Mouse (Mus musculus) testis, adult 2 months (tissue): Measurements from ENCODE around the gene Rnf44. TPM values are rescaled to one million over a fixed set of nuclear protein-coding genes. Genes with fewer than 3 reads are reported as not detected.
A peak's percentile ranks its signal among the peaks of the same experiment; 100 is the strongest.

Source experiments
- H3K27ac ChIP-seq: fragments of 200-500 bp; 2 replicates; pipeline ENCODE4 v1.5.1; 2012; ENCODE audit warnings: low read depth, low read length; ENCODE audit not compliant: control insufficient read depth, insufficient read depth
- H3K27me3 ChIP-seq: fragments of 200-500 bp; 2 replicates; pipeline ENCODE4 v1.6.1; 2012; ENCODE audit warnings: mild to moderate bottlenecking, low read length, moderate library complexity; ENCODE audit not compliant: control insufficient read depth, insufficient read depth
- H3K36me3 ChIP-seq: fragments of 200-500 bp; 2 replicates; pipeline ENCODE4 v1.6.1; 2012; ENCODE audit warnings: mild to moderate bottlenecking, low read length; ENCODE audit not compliant: control insufficient read depth, insufficient read depth
- H3K4me1 ChIP-seq: fragments of 200-500 bp; 2 replicates; pipeline ENCODE4 v1.6.1; 2012; ENCODE audit warnings: low read length; ENCODE audit not compliant: control insufficient read depth, insufficient read depth
- H3K4me3 ChIP-seq: fragments of 200-500 bp; 2 replicates; pipeline ENCODE4 v1.5.1; 2012; ENCODE audit warnings: low read depth, mild to moderate bottlenecking, low read length, moderate library complexity, mixed read lengths; ENCODE audit not compliant: control insufficient read depth
- CTCF ChIP-seq: fragments of 200-500 bp; IDR thresholded peaks from 2 replicates; pipeline ENCODE4 v1.5.1; 2012; ENCODE audit warnings: low read depth, mild to moderate bottlenecking, inconsistent platforms, low read length, moderate library complexity; ENCODE audit not compliant: control insufficient read depth, insufficient read depth, insufficient replicate concordance
- POLR2A ChIP-seq: fragments of 200-500 bp; IDR thresholded peaks from 2 replicates; pipeline ENCODE4 v1.6.1; 2012; ENCODE audit warnings: low read depth, mild to moderate bottlenecking, inconsistent platforms, low read length, moderate library complexity; ENCODE audit not compliant: control insufficient read depth
- polyA plus RNA-seq: library from polyadenylated mRNA; depleted of rRNA; stranded (reverse); fragments of >200 nt; gene quantifications from 2 replicates; pipeline ENCODE4 v1.2.3, GENCODE M21; 2012

The Rnf44 gene
- polyA plus RNA-seq, 1 experiment, result 418 TPM

DNA sequence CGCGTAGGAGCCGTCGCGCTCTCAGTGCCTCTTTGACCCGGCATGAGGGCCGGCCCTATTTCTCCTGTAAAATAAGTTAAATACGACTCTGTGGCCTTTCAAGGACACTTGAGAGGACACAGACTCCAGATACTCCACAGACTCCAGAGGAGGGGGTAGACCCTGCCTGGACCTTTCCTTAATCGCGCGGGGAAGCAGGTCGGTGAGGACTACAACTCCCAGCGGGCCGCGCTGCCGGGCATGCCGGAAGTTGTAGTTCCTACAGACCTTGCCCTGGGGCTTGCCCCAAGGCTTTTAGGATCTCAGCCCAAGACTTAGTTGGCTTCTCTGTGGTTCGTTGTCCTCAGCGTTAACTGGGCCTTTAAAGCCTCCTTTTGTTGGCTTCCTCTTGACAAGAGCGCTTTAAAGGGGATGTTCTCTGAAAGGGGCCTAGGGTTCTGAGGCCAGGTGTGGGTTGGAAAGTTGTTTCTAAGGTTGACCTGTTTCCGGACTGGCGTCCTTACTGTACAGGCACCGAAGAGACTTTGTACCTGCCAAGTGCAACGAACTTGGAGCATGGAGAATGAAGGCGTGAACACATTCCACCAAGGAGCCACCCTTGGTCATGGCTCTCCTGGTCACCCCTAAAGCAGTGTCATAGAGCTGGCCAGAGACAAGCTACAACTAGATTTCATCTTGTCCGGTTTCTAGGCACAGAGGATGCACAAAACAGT is 797 bp upstream of the Rnf44 start:
- TF ChIP-seq POLR2A (no peak; the same call in 1 of the 2 replicates), CTCF (no peak)
- Histone ChIP-seq H3K4me1 (peaks cover 17% of the 10 kb centered on the region), H3K36me3 (no peaks in the 10 kb centered on the region), H3K27me3 (no peaks in the 10 kb centered on the region), H3K4me3 (peak overlapping the region; percentile 95), H3K27ac (peak overlapping the region; percentile 96)

DNA sequence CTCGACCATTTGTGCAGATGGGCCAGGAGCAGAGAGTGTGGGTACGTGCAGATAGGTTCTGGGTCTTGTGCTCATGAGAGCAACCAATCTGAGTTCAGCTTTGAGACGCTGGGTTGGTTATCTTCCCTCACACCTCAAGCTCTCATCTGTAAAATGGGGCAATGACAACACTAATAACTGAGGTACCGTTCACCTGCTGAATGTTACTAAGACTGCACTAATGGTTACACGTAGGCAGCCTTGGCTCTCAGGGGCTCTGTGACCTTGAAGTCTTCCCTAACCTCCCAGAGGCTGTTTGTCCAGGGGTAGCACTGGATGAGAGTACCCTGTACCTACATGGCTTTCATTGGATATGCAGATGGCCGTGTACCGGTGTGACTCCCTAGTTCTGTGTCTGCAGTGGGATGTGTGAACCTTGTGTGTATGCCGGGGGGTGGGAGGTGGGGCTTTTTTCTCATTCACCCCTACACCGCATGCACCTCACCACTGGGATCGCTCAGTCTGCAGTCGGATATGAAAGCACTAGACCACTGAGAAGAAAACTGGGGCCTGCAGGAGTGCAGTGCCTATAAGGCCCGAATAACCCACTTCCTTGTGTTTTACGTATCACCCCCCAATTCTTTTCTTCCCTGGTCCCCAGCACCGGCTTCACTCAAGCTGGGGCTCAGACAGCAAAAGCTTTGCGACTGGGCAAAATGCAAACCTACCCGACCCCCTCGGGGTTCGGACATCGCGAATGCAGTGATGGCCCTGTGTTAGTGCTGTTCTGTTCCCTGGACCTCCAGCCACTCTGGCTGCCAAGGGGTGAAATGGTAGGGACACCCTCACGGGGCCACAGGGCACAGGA is 773 bp downstream of the Rnf44 start:
- peaks cover 17% of the 10 kb centered on the region for H3K4me1 ChIP-seq
- no peaks in the 10 kb centered on the region for H3K36me3 ChIP-seq
- peak overlapping the region; percentile 98 for H3K4me3 ChIP-seq
- H3K27ac ChIP-seq, result peak overlapping the region; percentile 89
- no peaks in the 10 kb centered on the region for H3K27me3 ChIP-seq
- TF ChIP-seq CTCF (no peak), POLR2A (no peak)

GRCm38 (mm10) chr13:54691737-54692136 is 2.0 kb downstream of the Rnf44 start:
- Histone ChIP-seq H3K36me3 (no peaks in the 10 kb centered on the region), H3K27me3 (no peaks in the 10 kb centered on the region), H3K4me1 (peaks cover 17% of the 10 kb centered on the region), H3K4me3 (peak overlapping the region; percentile 98; the same call in 1 of the 2 replicates), H3K27ac (peak overlapping the region; percentile 18; the same call in 1 of the 2 replicates)
- TF ChIP-seq CTCF, result no peak
- TF ChIP-seq POLR2A, result no peak

DNA sequence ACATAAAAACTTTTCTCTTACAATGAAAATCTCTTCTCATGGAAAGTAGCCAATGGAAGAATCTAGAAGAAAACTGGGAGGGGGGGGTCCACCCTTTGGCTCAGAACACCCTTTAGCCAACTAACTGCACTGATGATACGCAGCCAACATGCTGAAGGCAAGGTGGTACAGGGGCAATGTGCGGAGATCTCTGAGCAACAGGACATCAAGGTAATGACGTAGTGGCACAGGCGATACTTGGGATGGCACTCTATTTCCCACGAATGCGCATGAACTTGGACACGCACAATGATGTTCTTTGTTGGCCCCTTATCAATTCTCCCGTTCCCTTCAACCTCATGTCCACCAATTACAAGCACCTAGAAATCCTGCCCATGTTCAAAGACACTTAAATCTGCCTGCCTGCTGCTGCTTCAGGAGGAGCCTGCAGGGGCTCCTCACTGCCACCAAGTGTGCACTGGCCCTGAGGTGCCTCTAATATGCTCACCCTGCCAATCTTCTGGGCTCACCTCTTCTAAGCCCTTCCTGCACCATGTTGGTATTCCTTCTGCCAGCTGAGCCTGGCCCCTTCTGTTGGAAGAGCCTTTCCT is 3.5 kb downstream of the Rnf44 start:
- Histone ChIP-seq H3K4me3 (peak overlapping the region; percentile 54), H3K4me1 (peaks cover 24% of the 10 kb centered on the region), H3K27ac (no peak overlapping the region), H3K36me3 (no peaks in the 10 kb centered on the region), H3K27me3 (no peaks in the 10 kb centered on the region)
- TF ChIP-seq POLR2A (no peak), CTCF (no peak)

GRCm38 (mm10) chr13:54687575-54688424 is 5.9 kb downstream of the Rnf44 start:
- Histone ChIP-seq H3K4me3 (peak overlapping the region; percentile 97), H3K4me1 (peaks cover 19% of the 10 kb centered on the region), H3K27ac (peak overlapping the region; percentile 92), H3K36me3 (no peaks in the 10 kb centered on the region; the same call in 1 of the 2 replicates), H3K27me3 (no peaks in the 10 kb centered on the region)
- peak; percentile 53 for TF ChIP-seq POLR2A
- no peak for TF ChIP-seq CTCF

GRCm38 (mm10) chr13:54687096-54687495 is 6.6 kb downstream of the Rnf44 start:
- Histone ChIP-seq H3K27me3 (no peaks in the 10 kb centered on the region), H3K4me1 (peaks cover 12% of the 10 kb centered on the region), H3K4me3 (peak overlapping the region; percentile 97), H3K36me3 (no peaks in the 10 kb centered on the region; the same call in 1 of the 2 replicates), H3K27ac (peak overlapping the region; percentile 92)
- TF ChIP-seq CTCF, result no peak
- no peak; the same call in none of the 2 replicates for TF ChIP-seq POLR2A
